Mouse (Mus musculus) small intestine, adult 10 weeks (tissue): ENCODE results near the gene Zbtb18. TPM values are rescaled to one million over a fixed set of nuclear protein-coding genes. Genes with fewer than 3 reads are reported as not detected.

Experiments
- polyA plus RNA-seq: library from polyadenylated mRNA; stranded (reverse); fragments of 350-450 nt; fragmentation: Illumina TruSeq; extraction: RNeasy Lipid Tissue Mini Kit (QIAGEN cat#74804); gene quantifications from one replicate; pipeline ENCODE4 v1.2.3, GENCODE M21; 2014; ENCODE audit warnings: low replicate concordance

The Zbtb18 gene
- polyA plus RNA-seq, result 54.1 TPM

DNA sequence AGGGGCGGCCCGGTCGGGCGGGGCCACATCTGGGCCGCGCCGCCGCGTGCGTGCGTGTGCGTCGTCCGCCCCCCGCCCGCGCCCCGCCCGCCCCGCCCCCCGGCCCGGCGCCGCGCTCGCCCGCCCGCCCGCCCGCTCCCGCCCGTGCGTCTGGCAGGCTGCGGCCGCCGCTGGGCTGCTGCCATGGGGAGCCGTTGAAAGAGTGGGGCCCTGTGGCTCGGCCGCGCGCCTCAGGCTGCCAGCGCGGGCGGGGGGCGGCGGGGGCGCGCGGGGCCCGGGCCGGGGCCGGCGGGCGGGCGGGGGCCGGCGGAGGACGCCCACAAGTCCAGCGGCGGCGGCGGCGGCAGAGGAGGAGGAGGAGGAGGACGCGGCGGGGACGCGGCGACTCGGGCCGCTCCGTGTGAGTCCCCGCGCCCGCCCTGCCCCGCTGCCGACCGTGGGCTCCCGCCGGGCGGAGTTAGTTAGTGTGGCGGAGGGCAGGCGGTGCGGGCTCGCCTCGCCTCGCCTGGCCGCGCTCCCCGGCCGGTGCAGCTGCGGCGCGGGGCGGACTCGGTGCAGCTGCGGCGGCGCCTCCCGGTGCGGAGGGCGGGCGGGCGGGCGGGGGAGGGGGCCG, at the start of gene Zbtb18:
Gene Zbtb18, plus strand, starts transcription at position 156 of the 613 bp plus-strand sequence.

Other genes starting within 250 kb of the Zbtb18 start
- gene Akt3, start 184.1 kb upstream of the Zbtb18 start, polyA plus RNA-seq, result 20.4 TPM